Mouse (Mus musculus) intestine, embryonic 15.5 days (tissue): Measurements from ENCODE around the gene Palld. TPM values are rescaled to one million over a fixed set of nuclear protein-coding genes. Genes with fewer than 3 reads are reported as not detected.

Experiments
- ATAC-seq: fragments of 200-750 bp; cut with Nextera tagmentation; 2 replicates; pipeline ENCODE4 v1.8.0; 2017; ENCODE audit warnings: moderate TSS enrichment, moderate library complexity
- H3K27ac ChIP-seq: fragments of 300-500 bp; sonication (generic); 2 replicates; pipeline ENCODE4 v1.5.1; 2015; ENCODE audit warnings: mild to moderate bottlenecking, inconsistent platforms
- H3K27me3 ChIP-seq: fragments of 300-500 bp; sonication (generic); replicated peaks from 2 replicates; pipeline ENCODE4 v1.6.1; 2015; ENCODE audit warnings: inconsistent platforms
- H3K36me3 ChIP-seq: fragments of 300-500 bp; sonication (generic); 2 replicates; pipeline ENCODE4 v1.6.1; 2015; ENCODE audit warnings: inconsistent platforms
- H3K4me1 ChIP-seq: fragments of 300-500 bp; sonication (generic); replicated peaks from 2 replicates; pipeline ENCODE4 v1.6.1; 2015; ENCODE audit warnings: inconsistent platforms
- H3K4me2 ChIP-seq: fragments of 300-500 bp; sonication (generic); replicated peaks from 2 replicates; pipeline ENCODE4 v1.6.1; 2015; ENCODE audit warnings: mild to moderate bottlenecking, inconsistent platforms
- H3K4me3 ChIP-seq: fragments of 300-500 bp; sonication (generic); replicated peaks from 2 replicates; pipeline ENCODE4 v1.5.1; 2015; ENCODE audit warnings: inconsistent platforms
- H3K9ac ChIP-seq: fragments of 300-500 bp; sonication (generic); 2 replicates; pipeline ENCODE4 v1.6.1; 2015; ENCODE audit warnings: inconsistent platforms
- H3K9me3 ChIP-seq: fragments of 300-500 bp; sonication (generic); 2 replicates; pipeline ENCODE4 v1.6.1; 2016; ENCODE audit warnings: inconsistent platforms
- WGBS: fragments of 180-500 bp; shearing (Covaris S2); methylation state at CpG from one replicate; pipeline ENCODE4 v1.1.7; 2015; 5-methylcytosine and 5-hydroxymethylcytosine counted together
- polyA plus RNA-seq: library from polyadenylated mRNA; unstranded; fragments of >200 nt; fragmentation: Nextera tagmentation; extraction: Ambion mirVana; gene quantifications from 2 replicates; pipeline ENCODE4 v1.2.1, GENCODE M21; 2015

The Palld gene
- polyA plus RNA-seq, 1 experiment from 2014 or later, result 81.9 TPM

GRCm38 (mm10) chr8:61660961-61661360 is 241.5 kb downstream of the Palld start:
- Histone ChIP-seq H3K4me3 (no peak overlapping the region), H3K36me3 (no peaks in the 10 kb centered on the region), H3K4me1 (no peaks in the 10 kb centered on the region), H3K27me3 (no peaks in the 10 kb centered on the region), H3K27ac (no peak overlapping the region), H3K4me2 (no peak overlapping the region), H3K9ac (no peak overlapping the region), H3K9me3 (no peaks in the 10 kb centered on the region)
- 90% methylated on average over 5 of the region's 5 CpGs for WGBS
- no peak for ATAC-seq

- WGBS, result 50% methylated on average over 6 of the region's 6 CpGs
- H3K36me3 ChIP-seq, result no peaks in the 10 kb centered on the region
- H3K4me3 ChIP-seq, result no peak overlapping the region
- no peak for ATAC-seq
- no peaks in the 10 kb centered on the region for H3K27me3 ChIP-seq
- H3K9me3 ChIP-seq, result no peaks in the 10 kb centered on the region
- H3K4me2 ChIP-seq, result no peak overlapping the region
- H3K4me1 ChIP-seq, result no peaks in the 10 kb centered on the region
- H3K9ac ChIP-seq, result no peak overlapping the region
- H3K27ac ChIP-seq, result no peak overlapping the region
Observed at GRCm38 (mm10) chr8:61651955-61652354, 250.5 kb downstream of the Palld start.

- Histone ChIP-seq H3K9ac (no peak overlapping the region), H3K4me3 (no peak overlapping the region), H3K36me3 (no peaks in the 10 kb centered on the region), H3K4me1 (peaks cover 9% of the 10 kb centered on the region), H3K27ac (no peak overlapping the region), H3K27me3 (no peaks in the 10 kb centered on the region), H3K9me3 (no peaks in the 10 kb centered on the region), H3K4me2 (no peak overlapping the region)
- 50% methylated on average over 8 of the region's 8 CpGs for WGBS
- ATAC-seq, result no peak
Observed at GRCm38 (mm10) chr8:61646195-61646835, 256.2 kb downstream of the Palld start.

- no peak overlapping the region for H3K27ac ChIP-seq
- 0 out of 2 replicates have a peak, but pooled peaks have one; percentile 21 for ATAC-seq
- 69% methylated on average over 6 of the region's 6 CpGs for WGBS
Observed at GRCm38 (mm10) chr8:61645642-61646041, 256.8 kb downstream of the Palld start.

GRCm38 (mm10) chr8:61643215-61643614 is 259.3 kb downstream of the Palld start:
- WGBS, result 60% methylated on average over 3 of the region's 3 CpGs
- no peak for ATAC-seq
- H3K27ac ChIP-seq, result no peak overlapping the region
- no peak overlapping the region for H3K9ac ChIP-seq
- H3K9me3 ChIP-seq, result no peaks in the 10 kb centered on the region
- peaks cover 12% of the 10 kb centered on the region for H3K4me1 ChIP-seq
- H3K27me3 ChIP-seq, result no peaks in the 10 kb centered on the region
- no peaks in the 10 kb centered on the region for H3K36me3 ChIP-seq
- no peak overlapping the region for H3K4me3 ChIP-seq
- no peak overlapping the region for H3K4me2 ChIP-seq

More at GRCm38 (mm10) chr8:61645642-61646041, 256.8 kb downstream of the Palld start:
- Histone ChIP-seq H3K27me3 (no peaks in the 10 kb centered on the region), H3K36me3 (no peaks in the 10 kb centered on the region), H3K9me3 (no peaks in the 10 kb centered on the region), H3K4me1 (peaks cover 9% of the 10 kb centered on the region), H3K4me2 (no peak overlapping the region), H3K4me3 (no peak overlapping the region), H3K9ac (no peak overlapping the region)

- H3K27ac ChIP-seq, result no peak overlapping the region
- H3K4me2 ChIP-seq, result no peak overlapping the region
- H3K4me1 ChIP-seq, result peaks cover 12% of the 10 kb centered on the region
- H3K27me3 ChIP-seq, result no peaks in the 10 kb centered on the region
- ATAC-seq, result no peak
- no peak overlapping the region for H3K9ac ChIP-seq
- no peak overlapping the region for H3K4me3 ChIP-seq
- H3K9me3 ChIP-seq, result no peaks in the 10 kb centered on the region
- 55% methylated on average over 4 of the region's 4 CpGs for WGBS
- no peaks in the 10 kb centered on the region for H3K36me3 ChIP-seq
Observed at GRCm38 (mm10) chr8:61642358-61642847, 260.1 kb downstream of the Palld start.

GRCm38 (mm10) chr8:61639596-61639995 is 262.9 kb downstream of the Palld start:
- Histone ChIP-seq H3K27ac (0 out of 2 replicates have a peak overlapping the region, but pooled peaks have one; percentile 9), H3K4me2 (no peak overlapping the region), H3K4me3 (no peak overlapping the region), H3K36me3 (no peaks in the 10 kb centered on the region), H3K27me3 (no peaks in the 10 kb centered on the region), H3K4me1 (peaks cover 8% of the 10 kb centered on the region), H3K9ac (no peak overlapping the region), H3K9me3 (no peaks in the 10 kb centered on the region)
- ATAC-seq, result no peak
- 60% methylated on average over 2 of the region's 2 CpGs for WGBS

GRCm38 (mm10) chr8:61639008-61639407 is 263.5 kb downstream of the Palld start:
- 32% methylated on average over 3 of the region's 3 CpGs for WGBS
- Histone ChIP-seq H3K27ac (peak overlapping the region; percentile 28; the same call in 1 of the 2 replicates), H3K27me3 (no peaks in the 10 kb centered on the region), H3K4me3 (no peak overlapping the region), H3K4me2 (no peak overlapping the region), H3K9me3 (no peaks in the 10 kb centered on the region), H3K36me3 (no peaks in the 10 kb centered on the region), H3K4me1 (peaks cover 8% of the 10 kb centered on the region), H3K9ac (no peak overlapping the region)
- peak; percentile 61 for ATAC-seq

GRCm38 (mm10) chr8:61637736-61638135 is 264.8 kb downstream of the Palld start:
- Histone ChIP-seq H3K27me3 (no peaks in the 10 kb centered on the region), H3K4me1 (peaks cover 8% of the 10 kb centered on the region), H3K4me3 (no peak overlapping the region), H3K9ac (no peak overlapping the region), H3K4me2 (no peak overlapping the region), H3K9me3 (no peaks in the 10 kb centered on the region), H3K36me3 (no peaks in the 10 kb centered on the region), H3K27ac (no peak overlapping the region)
- no peak for ATAC-seq
- 68% methylated on average over 4 of the region's 4 CpGs for WGBS

GRCm38 (mm10) chr8:61634811-61635210 is 267.7 kb downstream of the Palld start:
- Histone ChIP-seq H3K4me1 (0 out of 2 replicates have a peak, but pooled peaks cover 3% of the 10 kb centered on the region), H3K9me3 (no peaks in the 10 kb centered on the region), H3K27ac (no peak overlapping the region), H3K36me3 (no peaks in the 10 kb centered on the region), H3K27me3 (no peaks in the 10 kb centered on the region), H3K4me3 (no peak overlapping the region), H3K9ac (no peak overlapping the region), H3K4me2 (no peak overlapping the region)
- WGBS, result 87% methylated on average over 1 of the region's 1 CpGs
- peak; percentile 64; the same call in 1 of the 2 replicates for ATAC-seq

GRCm38 (mm10) chr8:61632331-61632730 is 270.2 kb downstream of the Palld start:
- ATAC-seq, result no peak
- Histone ChIP-seq H3K4me3 (no peak overlapping the region), H3K9ac (no peak overlapping the region), H3K4me1 (no peaks in the 10 kb centered on the region), H3K27me3 (no peaks in the 10 kb centered on the region), H3K4me2 (no peak overlapping the region), H3K27ac (no peak overlapping the region), H3K9me3 (no peaks in the 10 kb centered on the region), H3K36me3 (no peaks in the 10 kb centered on the region)
- 76% methylated on average over 2 of the region's 2 CpGs for WGBS

- WGBS, result 70% methylated on average over 1 of the region's 1 CpGs
- no peak for ATAC-seq
- H3K9ac ChIP-seq, result no peak overlapping the region
- H3K9me3 ChIP-seq, result no peaks in the 10 kb centered on the region
- no peak overlapping the region for H3K4me2 ChIP-seq
- no peak overlapping the region for H3K4me3 ChIP-seq
- H3K27ac ChIP-seq, result no peak overlapping the region
- H3K4me1 ChIP-seq, result no peaks in the 10 kb centered on the region
- H3K36me3 ChIP-seq, result no peaks in the 10 kb centered on the region
- H3K27me3 ChIP-seq, result no peaks in the 10 kb centered on the region
Observed at GRCm38 (mm10) chr8:61629631-61629968, 272.9 kb downstream of the Palld start.
